Mouse (Mus musculus) testis, adult 2 months (tissue): ENCODE measurements at regions not wholly inside any gene's neighbourhood (a gene's known extent, or its start where the extent isn't known, plus 50 kb on each side); places are given as distances from the start of the nearest gene placed in this dataset.

Source experiments
- CTCF ChIP-seq: fragments of 200-500 bp; IDR thresholded peaks from 2 replicates; pipeline ENCODE4 v1.5.1; 2012; ENCODE audit warnings: low read depth, mild to moderate bottlenecking, inconsistent platforms, low read length, moderate library complexity; ENCODE audit not compliant: control insufficient read depth, insufficient read depth, insufficient replicate concordance
- POLR2A ChIP-seq: fragments of 200-500 bp; IDR thresholded peaks from 2 replicates; pipeline ENCODE4 v1.6.1; 2012; ENCODE audit warnings: low read depth, mild to moderate bottlenecking, inconsistent platforms, low read length, moderate library complexity; ENCODE audit not compliant: control insufficient read depth

- no peak for TF ChIP-seq CTCF
- TF ChIP-seq POLR2A = no peak
Measured at GRCm38 (mm10) chr3:149353958-149354357, 363.6 kb upstream of the Adgrl2 start.
